Mouse (Mus musculus) G1E (cell line): ENCODE measurements around the gene Tmprss13.

Source experiments
- GATA1 ChIP-seq: IDR thresholded peaks from 2 replicates; pipeline ENCODE4 v1.6.1; 2012; ENCODE audit warnings: borderline replicate concordance, low read length, inconsistent platforms, mixed read lengths
- TAL1 ChIP-seq: conservative IDR thresholded peaks from 2 replicates; pipeline ENCODE4 v1.6.1; 2012; ENCODE audit warnings: low read depth, low read length, inconsistent platforms, mixed read lengths

GRCm38 (mm10) chr9:45308521-45308920 is 10.4 kb upstream of the Tmprss13 start:
- TF ChIP-seq TAL1 (no peak), GATA1 (no peak)
